Mouse (Mus musculus): Measurements from ENCODE around the gene Psmg3. TPM values are rescaled to one million over a fixed set of nuclear protein-coding genes. Genes with fewer than 3 reads are reported as not detected.

Psmg3 gene
- polyA plus RNA-seq, 1 experiment from 2014 or later: 61.0 TPM

- Histone ChIP-seq H3K27me3 (ENCODE audit: insufficient read depth, low read length) (no peaks in the 10 kb centered on the region), H3K4me3 (replicated peaks; ENCODE audit: low read depth, low read length) (no peak overlapping the region), H3K4me1 (replicated peaks; ENCODE audit: insufficient read depth, low read length) (no peaks in the 10 kb centered on the region), H3K9me3 (replicated peaks; ENCODE audit: low read length) (no peaks in the 10 kb centered on the region), H3K36me3 (ENCODE audit: insufficient read depth, low read length) (no peaks in the 10 kb centered on the region), H3K4me2 (ENCODE audit: low read length) (no peak overlapping the region), H3K9ac (ENCODE audit: low read depth, low read length) (no peak overlapping the region), H3K27ac (no peak overlapping the region)
- WGBS: 69% methylated on average over 15 of the region's 15 CpGs
- no peak for DNase-seq (ENCODE audit: low spot score)
- TF ChIP-seq CTCF (IDR thresholded peaks at IDR 0.05; ENCODE audit: low read depth): no peak
- no peak for ATAC-seq (replicated peaks; ENCODE audit: low FRiP score, low read depth)
These were observed 14.8 kb downstream of the Psmg3 start for GRCm38 (mm10) chr5:139811677-139812397.

GRCm38 (mm10) chr5:139809397-139809796, 17.3 kb downstream of the Psmg3 start:
- H3K27me3 ChIP-seq (ENCODE audit: insufficient read depth, low read length): no peaks in the 10 kb centered on the region
- H3K4me3 ChIP-seq (replicated peaks; ENCODE audit: low read depth, low read length): no peak overlapping the region
- ATAC-seq (replicated peaks; ENCODE audit: low FRiP score, low read depth) (no peak), DNase-seq (ENCODE audit: low spot score) (no peak)
- no peaks in the 10 kb centered on the region for H3K4me1 ChIP-seq (replicated peaks; ENCODE audit: insufficient read depth, low read length)
- no peak overlapping the region for H3K27ac ChIP-seq
- WGBS: 63% methylated on average over 4 of the region's 4 CpGs
- peak; percentile 39; the same call in 1 of the 2 replicates for TF ChIP-seq CTCF (IDR thresholded peaks at IDR 0.05; ENCODE audit: low read depth)
- H3K4me2 ChIP-seq (ENCODE audit: low read length): no peak overlapping the region
- no peaks in the 10 kb centered on the region for H3K36me3 ChIP-seq (ENCODE audit: insufficient read depth, low read length)
- H3K9me3 ChIP-seq (replicated peaks; ENCODE audit: low read length): no peaks in the 10 kb centered on the region
- H3K9ac ChIP-seq (ENCODE audit: low read depth, low read length): no peak overlapping the region

DNA sequence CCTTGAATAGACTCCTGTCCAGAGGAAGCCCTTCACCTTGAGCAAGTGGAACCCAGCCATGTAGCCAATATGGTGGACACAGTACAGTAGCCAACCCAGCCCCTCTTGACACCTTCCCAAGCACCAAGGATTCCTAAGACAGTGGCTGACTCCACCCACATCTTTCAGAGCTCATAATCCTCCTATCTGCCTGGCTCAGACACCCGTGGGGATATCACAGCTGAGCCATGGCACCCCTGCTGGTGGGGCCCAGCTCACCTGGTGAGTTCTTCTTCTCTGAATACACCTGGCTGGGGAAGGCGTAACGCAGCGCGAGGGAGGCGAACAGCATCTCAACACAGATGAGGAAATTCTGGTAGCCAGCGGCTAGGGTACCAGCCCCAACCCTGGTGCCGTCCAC, 20.8 kb downstream of the Psmg3 start:
- Histone ChIP-seq H3K9me3 (replicated peaks; ENCODE audit: low read length) (no peaks in the 10 kb centered on the region), H3K27me3 (ENCODE audit: insufficient read depth, low read length) (no peaks in the 10 kb centered on the region), H3K9ac (ENCODE audit: low read depth, low read length) (no peak overlapping the region), H3K27ac (no peak overlapping the region), H3K36me3 (ENCODE audit: insufficient read depth, low read length) (peaks cover 5% of the 10 kb centered on the region; the same call in 1 of the 2 replicates), H3K4me3 (replicated peaks; ENCODE audit: low read depth, low read length) (no peak overlapping the region), H3K4me2 (ENCODE audit: low read length) (no peak overlapping the region), H3K4me1 (replicated peaks; ENCODE audit: insufficient read depth, low read length) (0 out of 2 replicates have a peak, but pooled peaks cover 3% of the 10 kb centered on the region)
- no peak for TF ChIP-seq CTCF (IDR thresholded peaks at IDR 0.05; ENCODE audit: low read depth)
- ATAC-seq (replicated peaks; ENCODE audit: low FRiP score, low read depth) (no peak), DNase-seq (ENCODE audit: low spot score) (no peak)
- WGBS: 91% methylated on average over 8 of the region's 8 CpGs

DNA sequence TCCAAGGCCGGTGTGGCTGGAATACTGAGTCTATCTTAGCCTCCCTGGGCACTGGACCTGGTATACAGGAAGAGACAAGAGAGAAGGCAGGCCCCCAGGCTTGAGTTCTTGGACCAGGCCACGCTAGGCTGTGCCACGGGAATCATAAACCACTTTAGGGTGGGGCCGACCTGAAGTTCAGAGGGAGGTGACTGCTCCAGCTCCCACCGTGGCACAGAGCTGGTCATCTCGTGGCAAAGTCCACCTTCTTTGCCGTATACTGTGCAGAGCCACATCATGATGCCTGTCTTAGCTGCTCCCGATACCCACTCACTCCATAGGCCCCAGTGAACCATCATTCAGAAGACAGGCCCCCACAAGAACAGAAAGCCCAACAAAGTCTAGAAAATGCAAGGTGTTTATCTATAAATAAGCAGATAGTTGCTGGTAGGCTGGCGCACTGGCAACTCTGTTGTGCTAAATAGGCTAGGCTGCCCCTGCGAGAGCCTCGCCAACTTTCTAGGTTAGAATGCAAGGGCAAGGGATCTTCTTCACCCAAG, 22.0 kb downstream of the Psmg3 start:
- no peaks in the 10 kb centered on the region for H3K9me3 ChIP-seq (replicated peaks; ENCODE audit: low read length)
- no peak overlapping the region for H3K27ac ChIP-seq
- H3K27me3 ChIP-seq (ENCODE audit: insufficient read depth, low read length): no peaks in the 10 kb centered on the region
- peaks cover 18% of the 10 kb centered on the region for H3K36me3 ChIP-seq (ENCODE audit: insufficient read depth, low read length)
- DNase-seq (ENCODE audit: low spot score) (no peak), ATAC-seq (replicated peaks; ENCODE audit: low FRiP score, low read depth) (no peak)
- no peak overlapping the region for H3K9ac ChIP-seq (ENCODE audit: low read depth, low read length)
- H3K4me1 ChIP-seq (replicated peaks; ENCODE audit: insufficient read depth, low read length): 0 out of 2 replicates have a peak, but pooled peaks cover 3% of the 10 kb centered on the region
- no peak overlapping the region for H3K4me3 ChIP-seq (replicated peaks; ENCODE audit: low read depth, low read length)
- 87% methylated on average over 11 of the region's 11 CpGs for WGBS
- no peak for TF ChIP-seq CTCF (IDR thresholded peaks at IDR 0.05; ENCODE audit: low read depth)
- no peak overlapping the region for H3K4me2 ChIP-seq (ENCODE audit: low read length)

GRCm38 (mm10) chr5:139804107-139804551, 22.6 kb downstream of the Psmg3 start:
- WGBS: 8% methylated on average over 6 of the region's 6 CpGs
- no peak for ATAC-seq (replicated peaks; ENCODE audit: low FRiP score, low read depth)
- Histone ChIP-seq H3K4me3 (replicated peaks; ENCODE audit: low read depth, low read length) (no peak overlapping the region), H3K9ac (ENCODE audit: low read depth, low read length) (no peak overlapping the region), H3K4me2 (ENCODE audit: low read length) (0 out of 2 replicates have a peak overlapping the region, but pooled peaks have one; percentile 16), H3K27me3 (ENCODE audit: insufficient read depth, low read length) (no peaks in the 10 kb centered on the region), H3K9me3 (replicated peaks; ENCODE audit: low read length) (no peaks in the 10 kb centered on the region), H3K4me1 (replicated peaks; ENCODE audit: insufficient read depth, low read length) (0 out of 2 replicates have a peak, but pooled peaks cover 3% of the 10 kb centered on the region), H3K36me3 (ENCODE audit: insufficient read depth, low read length) (peaks cover 19% of the 10 kb centered on the region), H3K27ac (no peak overlapping the region)
- TF ChIP-seq CTCF (IDR thresholded peaks at IDR 0.05; ENCODE audit: low read depth): peak; percentile 51
- no peak for DNase-seq (ENCODE audit: low spot score)

- no peaks in the 10 kb centered on the region for H3K9me3 ChIP-seq (replicated peaks; ENCODE audit: low read length)
- H3K27me3 ChIP-seq (ENCODE audit: insufficient read depth, low read length): no peaks in the 10 kb centered on the region
- DNase-seq (ENCODE audit: low spot score): peak; percentile 74
- no peak overlapping the region for H3K27ac ChIP-seq
- peaks cover 19% of the 10 kb centered on the region for H3K36me3 ChIP-seq (ENCODE audit: insufficient read depth, low read length)
- 0 out of 2 replicates have a peak overlapping the region, but pooled peaks have one; percentile 16 for H3K4me2 ChIP-seq (ENCODE audit: low read length)
- H3K9ac ChIP-seq (ENCODE audit: low read depth, low read length): no peak overlapping the region
- no peak overlapping the region for H3K4me3 ChIP-seq (replicated peaks; ENCODE audit: low read depth, low read length)
- peak; percentile 62 for ATAC-seq (replicated peaks; ENCODE audit: low FRiP score, low read depth)
- TF ChIP-seq CTCF (IDR thresholded peaks at IDR 0.05; ENCODE audit: low read depth): peak; percentile 61
- peaks cover 3% of the 10 kb centered on the region; the same call in 1 of the 2 replicates for H3K4me1 ChIP-seq (replicated peaks; ENCODE audit: insufficient read depth, low read length)
- WGBS: 8% methylated on average over 12 of the region's 12 CpGs
These were observed 23.0 kb downstream of the Psmg3 start for GRCm38 (mm10) chr5:139803601-139804102.
